Mouse (Mus musculus) heart, embryonic 10.5 days (tissue): ENCODE results near the gene Bri3. TPM values are rescaled to one million over a fixed set of nuclear protein-coding genes. Genes with fewer than 3 reads are reported as not detected.

Experiments
- DNase-seq: peaks from one replicate; pipeline ENCODE4 v3.0.0-alpha.2; 2017; ENCODE audit warnings: low spot score
- H3K27ac ChIP-seq: fragments of 300-500 bp; sonication (generic); 2 replicates; pipeline ENCODE4 v1.5.1; 2016; ENCODE audit warnings: mild to moderate bottlenecking
- H3K27me3 ChIP-seq: fragments of 300-500 bp; sonication (generic); 2 replicates; pipeline ENCODE4 v1.6.1; 2016; ENCODE audit warnings: mild to moderate bottlenecking; ENCODE audit not compliant: poor library complexity, insufficient read depth, severe bottlenecking
- H3K36me3 ChIP-seq: fragments of 300-500 bp; sonication (generic); 2 replicates; pipeline ENCODE4 v1.6.1; 2016; ENCODE audit warnings: mild to moderate bottlenecking, moderate library complexity
- H3K4me1 ChIP-seq: fragments of 300-500 bp; sonication (generic); 2 replicates; pipeline ENCODE4 v1.6.1; 2016; ENCODE audit warnings: mild to moderate bottlenecking
- H3K4me3 ChIP-seq: fragments of 300-500 bp; sonication (generic); 2 replicates; pipeline ENCODE4 v1.5.1; 2016; ENCODE audit warnings: mild to moderate bottlenecking, moderate library complexity
- H3K9me3 ChIP-seq: fragments of 300-500 bp; sonication (generic); 2 replicates; pipeline ENCODE4 v1.6.1; 2016; ENCODE audit warnings: mild to moderate bottlenecking, moderate library complexity
- WGBS: fragments of 180-500 bp; shearing (Covaris S2); methylation state at CpG from one replicate; pipeline ENCODE4 v1.1.7; 2016; 5-methylcytosine and 5-hydroxymethylcytosine counted together
- polyA plus RNA-seq: library from polyadenylated mRNA; unstranded; fragments of >200 nt; fragmentation: Nextera tagmentation; extraction: Ambion mirVana; gene quantifications from 2 replicates; pipeline ENCODE4 v1.2.1, GENCODE M21; 2016

Bri3 gene
- polyA plus RNA-seq, 1 experiment from 2014 or later = 110 TPM

- Histone ChIP-seq H3K9me3 (no peaks in the 10 kb centered on the region), H3K27ac (no peak overlapping the region), H3K27me3 (no peaks in the 10 kb centered on the region), H3K4me3 (no peak overlapping the region), H3K36me3 (no peaks in the 10 kb centered on the region), H3K4me1 (no peaks in the 10 kb centered on the region)
- DNase-seq = no peak
- WGBS = 73% methylated on average over 10 of the region's 10 CpGs
These were observed 202.4 kb downstream of the Bri3 start for GRCm38 (mm10) chr5:144446475-144447225.

GRCm38 (mm10) chr5:144447226-144447616 lies 203.0 kb downstream of the Bri3 start:
- Histone ChIP-seq H3K4me3 (no peak overlapping the region), H3K36me3 (no peaks in the 10 kb centered on the region), H3K9me3 (no peaks in the 10 kb centered on the region), H3K27ac (no peak overlapping the region), H3K27me3 (no peaks in the 10 kb centered on the region), H3K4me1 (no peaks in the 10 kb centered on the region)
- 73% methylated on average over 8 of the region's 8 CpGs for WGBS
- no peak for DNase-seq

- Histone ChIP-seq H3K4me3 (no peak overlapping the region), H3K9me3 (no peaks in the 10 kb centered on the region), H3K36me3 (no peaks in the 10 kb centered on the region), H3K27ac (no peak overlapping the region), H3K27me3 (no peaks in the 10 kb centered on the region), H3K4me1 (no peaks in the 10 kb centered on the region)
- no peak for DNase-seq
- WGBS = 49% methylated on average over 5 of the region's 5 CpGs
These were observed 203.7 kb downstream of the Bri3 start for GRCm38 (mm10) chr5:144447975-144448374.

GRCm38 (mm10) chr5:144452776-144453455 lies 208.7 kb downstream of the Bri3 start:
- Histone ChIP-seq H3K27ac (no peak overlapping the region), H3K4me3 (no peak overlapping the region), H3K27me3 (no peaks in the 10 kb centered on the region), H3K9me3 (no peaks in the 10 kb centered on the region), H3K36me3 (no peaks in the 10 kb centered on the region), H3K4me1 (peaks cover 5% of the 10 kb centered on the region)
- no peak for DNase-seq
- WGBS = 49% methylated on average over 7 of the region's 7 CpGs

GRCm38 (mm10) chr5:144457623-144458287 lies 213.5 kb downstream of the Bri3 start:
- Histone ChIP-seq H3K4me1 (peaks cover 7% of the 10 kb centered on the region), H3K9me3 (no peaks in the 10 kb centered on the region), H3K27me3 (no peaks in the 10 kb centered on the region), H3K27ac (peak overlapping the region; percentile 77), H3K4me3 (peak overlapping the region; percentile 50), H3K36me3 (no peaks in the 10 kb centered on the region)
- DNase-seq = peak; percentile 79
- 5% methylated on average over 11 of the region's 11 CpGs for WGBS

- Histone ChIP-seq H3K36me3 (no peaks in the 10 kb centered on the region), H3K27ac (no peak overlapping the region), H3K4me3 (no peak overlapping the region), H3K9me3 (no peaks in the 10 kb centered on the region), H3K4me1 (no peaks in the 10 kb centered on the region), H3K27me3 (no peaks in the 10 kb centered on the region)
- no peak for DNase-seq
- 40% methylated on average over 6 of the region's 6 CpGs for WGBS
These were observed 222.8 kb downstream of the Bri3 start for GRCm38 (mm10) chr5:144466987-144467386.

GRCm38 (mm10) chr5:144473056-144473455 lies 228.8 kb downstream of the Bri3 start:
- Histone ChIP-seq H3K27me3 (no peaks in the 10 kb centered on the region), H3K9me3 (0 out of 2 replicates have a peak, but pooled peaks cover 3% of the 10 kb centered on the region), H3K36me3 (no peaks in the 10 kb centered on the region), H3K4me1 (no peaks in the 10 kb centered on the region), H3K4me3 (no peak overlapping the region), H3K27ac (no peak overlapping the region)
- no peak for DNase-seq
- 82% methylated on average over 14 of the region's 14 CpGs for WGBS

- Histone ChIP-seq H3K36me3 (no peaks in the 10 kb centered on the region), H3K27me3 (no peaks in the 10 kb centered on the region), H3K27ac (no peak overlapping the region), H3K9me3 (no peaks in the 10 kb centered on the region), H3K4me1 (no peaks in the 10 kb centered on the region), H3K4me3 (no peak overlapping the region)
- no peak for DNase-seq
- WGBS = 63% methylated on average over 8 of the region's 8 CpGs
These were observed 235.5 kb downstream of the Bri3 start for GRCm38 (mm10) chr5:144479677-144480171.

GRCm38 (mm10) chr5:144483659-144484375 lies 239.6 kb downstream of the Bri3 start:
- WGBS = 68% methylated on average over 16 of the region's 16 CpGs
- H3K9me3 ChIP-seq = no peaks in the 10 kb centered on the region
- H3K4me1 ChIP-seq = no peaks in the 10 kb centered on the region
- no peak overlapping the region for H3K4me3 ChIP-seq
- no peaks in the 10 kb centered on the region for H3K36me3 ChIP-seq
- DNase-seq = no peak
- H3K27ac ChIP-seq = no peak overlapping the region
- no peaks in the 10 kb centered on the region for H3K27me3 ChIP-seq

- Histone ChIP-seq H3K27me3 (no peaks in the 10 kb centered on the region), H3K9me3 (no peaks in the 10 kb centered on the region), H3K27ac (no peak overlapping the region), H3K4me1 (no peaks in the 10 kb centered on the region), H3K36me3 (no peaks in the 10 kb centered on the region), H3K4me3 (no peak overlapping the region)
- 15% methylated on average over 6 of the region's 6 CpGs for WGBS
- no peak for DNase-seq
These were observed 247.1 kb downstream of the Bri3 start for GRCm38 (mm10) chr5:144491308-144491707.
